Mouse (Mus musculus) kidney, postnatal 10 days (tissue): ENCODE data around the gene Exo1.
A peak's percentile ranks its signal among the peaks of the same experiment; 100 is the strongest.

Source experiments
- DNase-seq: peaks from one replicate; pipeline ENCODE4 v3.0.0; 2021; ENCODE audit warnings: mixed read lengths

The Exo1 gene

DNA sequence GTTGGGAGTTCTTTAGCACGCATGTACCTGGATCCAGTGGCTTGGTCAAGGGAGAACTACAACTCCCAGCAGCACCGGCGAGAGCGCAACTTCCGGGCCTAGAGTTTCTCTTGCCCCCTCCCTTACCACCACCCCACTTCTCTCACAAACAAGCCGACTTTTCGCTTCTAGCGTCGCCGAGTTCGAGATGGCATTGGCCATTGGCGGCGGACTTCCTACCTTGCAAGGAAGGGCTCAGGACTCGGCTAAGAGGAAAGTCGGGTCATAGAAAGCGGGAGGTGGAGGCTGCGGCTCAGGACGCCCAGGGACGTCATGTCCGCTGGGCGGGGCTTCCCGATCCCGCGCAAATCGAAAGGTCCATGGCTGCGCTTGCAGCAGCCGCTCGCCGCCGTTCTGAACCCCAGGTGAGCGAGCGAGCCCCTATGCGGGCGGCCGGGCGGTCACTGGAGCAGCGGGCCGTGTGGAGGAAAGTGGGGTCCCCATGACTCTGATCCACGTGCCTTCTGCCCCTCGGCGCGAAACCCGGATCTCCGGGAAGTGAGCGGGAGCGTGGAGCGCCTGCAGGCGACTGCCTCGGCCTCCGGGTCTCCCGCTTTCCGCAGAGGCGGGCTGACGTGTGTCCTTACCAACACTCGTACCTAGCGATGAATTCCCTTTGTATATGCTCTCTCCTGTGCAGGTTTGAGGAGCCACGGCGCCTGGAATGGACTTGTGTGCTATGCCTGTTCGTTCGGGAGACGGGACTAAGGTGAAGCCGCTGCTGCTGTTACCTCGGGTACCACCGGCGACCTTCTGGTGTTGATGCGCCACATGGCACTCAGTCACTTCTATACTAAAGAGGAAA, at the start of gene Exo1:
Gene Exo1, plus strand, starts transcription at position 129 of the 844 bp plus-strand sequence.
- DNase-seq = peak; percentile 93

- DNase-seq = no peak
These were observed 24.9 kb upstream of the Exo1 start for GRCm38 (mm10) chr1:175855515-175855914.

- no peak for DNase-seq
These were observed 13.3 kb upstream of the Exo1 start for GRCm38 (mm10) chr1:175867050-175867449.

- peak; percentile 39 for DNase-seq
These were observed 12.8 kb upstream of the Exo1 start for GRCm38 (mm10) chr1:175867558-175867957.

GRCm38 (mm10) chr1:175870716-175871115, 9.7 kb upstream of the Exo1 start:
- no peak for DNase-seq

GRCm38 (mm10) chr1:175872028-175872816, 8.2 kb upstream of the Exo1 start:
- peak; percentile 26 for DNase-seq

DNA sequence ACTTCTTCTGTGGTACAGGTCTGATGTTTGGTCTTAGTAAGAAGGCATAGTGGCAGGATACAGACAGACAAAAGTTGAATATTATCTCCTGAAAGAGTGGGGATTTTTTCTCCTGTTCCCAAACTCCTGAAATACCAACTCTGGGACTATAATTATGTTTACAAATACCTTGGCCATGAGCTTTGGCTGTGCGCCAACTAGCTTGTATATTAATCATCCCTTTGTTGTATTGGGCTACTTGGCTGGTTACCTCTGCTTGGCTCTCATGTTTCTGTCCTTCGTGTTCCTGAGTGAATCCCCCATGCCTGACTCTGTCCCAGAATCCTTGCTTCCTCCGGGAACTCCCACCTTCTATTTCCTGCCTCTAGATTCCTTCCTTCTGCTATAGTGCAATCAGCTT, 3.0 kb downstream of the Exo1 start:
- peak; percentile 39 for DNase-seq

- DNase-seq = no peak
These were observed 12.9 kb downstream of the Exo1 start for GRCm38 (mm10) chr1:175893263-175893662.

DNA sequence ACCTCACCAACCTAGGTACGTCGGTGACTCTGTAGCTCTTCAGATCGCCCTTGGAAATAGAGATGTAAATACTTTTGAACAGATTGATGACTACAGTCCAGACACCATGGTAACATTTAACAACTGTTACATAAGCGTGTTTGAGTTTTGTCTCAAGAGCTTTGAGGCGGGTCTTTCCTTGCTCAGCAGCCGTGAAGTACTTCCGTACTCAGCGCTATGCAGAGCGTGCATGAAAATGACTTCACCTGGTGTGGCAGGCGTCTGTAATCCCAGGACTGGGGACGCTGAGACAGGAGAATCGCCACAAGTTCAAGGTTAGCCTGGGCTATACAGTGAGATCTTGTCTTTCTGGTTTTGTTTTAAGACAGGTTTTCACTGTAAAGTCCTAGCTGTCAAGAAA, 13.3 kb downstream of the Exo1 start:
- DNase-seq = no peak

GRCm38 (mm10) chr1:175911207-175911606, 30.8 kb downstream of the Exo1 start:
- no peak for DNase-seq

DNA sequence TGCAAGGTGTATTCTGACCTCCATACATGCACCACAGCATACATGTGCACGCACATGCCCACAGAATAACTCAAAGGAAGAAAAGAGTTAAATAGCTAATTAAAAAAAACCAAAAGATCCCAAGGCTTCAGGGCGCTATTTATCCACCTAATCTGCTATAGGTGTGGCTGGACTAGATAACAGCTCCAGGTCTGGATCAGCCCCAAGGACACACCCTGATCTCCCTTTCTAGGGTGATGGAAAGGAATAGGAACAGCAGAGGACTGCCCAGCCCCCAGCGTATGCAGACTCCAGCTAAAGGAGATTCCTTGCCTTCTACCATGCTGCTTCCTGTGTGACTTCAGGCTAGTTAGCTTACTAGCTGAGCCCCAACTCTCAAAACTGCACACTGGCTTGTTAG, 31.7 kb downstream of the Exo1 start:
- DNase-seq = no peak

DNA sequence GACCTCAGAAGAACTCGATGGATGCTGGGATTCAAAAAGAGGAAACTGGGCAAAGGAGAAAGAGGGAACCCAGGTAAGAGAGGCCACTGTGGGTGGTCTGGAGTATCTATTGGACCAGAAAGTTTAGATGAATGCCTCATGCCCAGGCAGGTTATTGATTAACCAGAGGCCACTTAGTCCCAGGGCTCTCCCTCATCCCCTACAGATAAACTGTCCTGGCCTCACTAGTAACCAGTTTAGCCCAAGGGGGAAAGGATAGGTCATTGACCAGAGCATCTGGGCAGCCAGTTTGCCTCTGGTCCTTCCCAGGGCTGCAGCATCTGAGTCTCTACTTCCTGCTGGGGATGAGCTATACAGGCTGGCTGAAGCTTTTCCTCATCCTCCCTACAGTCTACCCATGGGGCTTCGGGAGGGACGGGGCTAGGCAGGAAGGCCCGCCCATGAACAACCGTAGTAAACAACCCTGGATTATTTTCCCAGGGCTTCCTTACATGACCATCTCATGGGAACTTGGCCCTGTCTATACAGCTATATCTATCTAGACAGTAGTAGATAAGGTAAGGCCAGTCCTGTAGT, 33.4 kb downstream of the Exo1 start:
- no peak for DNase-seq

DNA sequence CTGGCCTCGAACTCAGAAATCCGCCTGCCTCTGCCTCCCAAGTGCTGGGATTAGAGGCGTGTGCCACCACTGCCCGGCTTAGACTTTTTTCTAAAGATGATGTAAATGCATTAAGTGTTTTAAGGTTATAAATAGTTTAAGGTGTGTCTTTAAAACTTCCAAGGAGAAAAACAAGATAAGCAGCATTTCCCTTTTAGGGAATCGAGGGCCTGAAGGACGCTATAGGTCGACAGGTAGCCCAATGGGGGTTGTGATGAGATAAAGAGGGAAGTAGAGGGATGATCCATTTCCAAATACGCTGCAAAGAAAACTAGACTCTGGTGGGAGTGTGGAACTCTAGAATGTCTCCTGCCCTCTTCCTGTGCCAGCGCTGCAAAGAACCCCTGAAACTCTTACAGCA, 39.6 kb downstream of the Exo1 start, which contains the start of gene Gm38100:
Gene Gm38100, plus strand, starts transcription at position 301 of the 400 bp plus-strand sequence.
- DNase-seq = no peak

DNA sequence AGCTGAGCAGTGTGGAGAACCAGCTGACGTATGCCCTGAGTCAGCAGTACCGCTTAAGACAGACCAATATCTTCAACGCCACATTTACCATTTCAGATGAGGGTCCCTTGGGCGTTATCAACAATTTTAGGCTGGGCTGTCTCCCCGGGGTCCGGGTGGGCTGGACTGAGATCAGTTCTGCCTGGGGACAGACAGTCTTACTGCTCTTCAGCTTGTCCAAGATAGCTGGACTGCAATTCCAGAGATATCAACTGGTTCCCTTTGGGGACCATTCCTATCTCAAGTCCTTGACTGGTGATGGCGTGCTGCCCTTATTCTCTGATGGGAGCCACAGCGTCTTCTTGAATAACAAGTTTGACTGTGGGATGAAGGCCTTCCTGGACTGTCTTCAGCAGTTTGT, 40.7 kb downstream of the Exo1 start:
- DNase-seq = no peak

- DNase-seq = peak; percentile 85
These were observed 43.7 kb downstream of the Exo1 start for GRCm38 (mm10) chr1:175923848-175924787.

GRCm38 (mm10) chr1:175931391-175931790, 51.0 kb downstream of the Exo1 start:
- no peak for DNase-seq

GRCm38 (mm10) chr1:175936282-175936737, 55.9 kb downstream of the Exo1 start:
- DNase-seq = peak; percentile 79

DNA sequence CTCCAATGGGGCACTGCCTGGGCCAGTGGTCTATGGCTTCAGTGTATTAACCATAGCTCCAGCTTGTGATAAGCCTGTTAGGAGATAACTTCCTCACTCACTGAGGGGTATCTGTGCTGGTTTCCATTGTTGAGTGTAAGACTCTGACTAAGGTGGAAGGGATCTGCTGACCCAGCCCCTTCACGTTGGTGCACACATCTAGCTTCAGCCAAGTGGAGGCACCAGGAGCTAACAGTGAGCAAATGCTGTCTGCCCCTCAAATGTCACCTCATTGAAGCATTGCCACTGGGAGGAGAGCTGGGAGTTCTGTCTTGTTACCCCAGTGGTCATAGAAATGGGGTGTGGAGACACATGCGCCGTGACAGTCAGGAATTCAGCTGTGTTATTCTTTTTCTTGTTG, 58.4 kb downstream of the Exo1 start:
- DNase-seq = no peak

DNA sequence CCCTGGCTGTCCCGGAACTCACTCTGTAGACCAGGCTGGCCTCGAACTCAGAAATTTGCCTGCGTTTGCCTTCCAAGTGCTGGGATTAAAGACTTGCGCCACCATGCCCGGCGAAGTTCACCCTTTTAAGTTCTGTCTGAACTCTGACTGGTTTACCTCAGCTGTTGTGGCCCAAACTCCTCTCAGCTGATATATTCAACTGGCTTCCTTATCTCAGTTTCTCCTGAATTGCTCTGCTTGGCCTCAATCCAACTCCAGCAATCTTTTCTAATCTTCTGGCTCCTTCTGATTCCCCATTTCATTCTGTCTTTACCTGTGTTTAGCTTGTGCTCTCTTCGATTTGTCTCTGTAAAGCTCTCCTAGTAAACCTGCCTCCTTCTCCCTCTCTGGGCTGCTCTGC, 62.8 kb downstream of the Exo1 start:
- no peak for DNase-seq

- DNase-seq = no peak
These were observed 66.4 kb downstream of the Exo1 start for GRCm38 (mm10) chr1:175946718-175947315.

DNA sequence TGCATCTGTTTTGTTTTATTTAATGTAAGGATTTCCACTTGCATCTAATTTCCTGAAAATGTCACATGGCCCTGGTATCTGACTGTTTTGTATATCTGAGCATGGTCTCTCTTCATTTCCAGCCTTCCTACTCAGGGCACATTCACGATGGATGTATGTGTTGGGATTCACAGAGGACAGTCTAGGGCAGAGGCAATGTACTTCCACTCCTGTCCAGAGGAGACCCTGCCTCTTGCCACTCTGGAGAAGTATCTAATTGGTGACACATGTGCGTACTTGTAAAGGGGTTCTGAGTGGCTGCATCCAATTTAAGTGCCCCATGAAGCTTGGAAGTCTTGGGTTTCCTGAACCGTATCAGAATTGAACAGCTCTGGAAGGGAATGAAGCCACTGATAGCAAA, 70.0 kb downstream of the Exo1 start:
- no peak for DNase-seq

GRCm38 (mm10) chr1:175950851-175951250, 70.5 kb downstream of the Exo1 start:
- DNase-seq = no peak
